Mouse (Mus musculus) telencephalon, adult 2 months (tissue): ENCODE measurements around the gene Ammecr1.

Source experiments
- DNase-seq: peaks from one replicate; pipeline ENCODE4 v3.0.0-alpha.2; 2011; ENCODE audit warnings: low read depth, low spot score

Ammecr1 gene

DNA sequence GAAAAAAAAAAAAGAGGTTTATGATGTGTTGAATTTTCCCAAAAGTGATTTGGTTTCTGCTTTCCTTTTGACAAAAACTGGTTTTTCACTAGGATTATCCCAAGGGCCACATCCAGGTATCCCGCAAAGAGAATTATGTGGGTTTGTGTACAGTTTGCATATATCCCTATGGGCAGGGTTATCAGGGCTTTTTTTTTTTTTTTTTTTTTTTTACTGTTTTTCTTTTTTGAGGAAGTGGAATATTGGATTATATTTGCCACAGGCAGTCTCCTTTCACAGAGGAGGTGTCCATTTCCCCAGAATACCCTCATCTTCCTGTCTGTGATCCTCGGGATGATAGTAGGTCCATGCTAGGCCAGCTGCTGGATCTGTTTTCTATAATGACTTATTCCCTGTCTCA is 137.3 kb downstream of the Ammecr1 start:
- DNase-seq = no peak

DNA sequence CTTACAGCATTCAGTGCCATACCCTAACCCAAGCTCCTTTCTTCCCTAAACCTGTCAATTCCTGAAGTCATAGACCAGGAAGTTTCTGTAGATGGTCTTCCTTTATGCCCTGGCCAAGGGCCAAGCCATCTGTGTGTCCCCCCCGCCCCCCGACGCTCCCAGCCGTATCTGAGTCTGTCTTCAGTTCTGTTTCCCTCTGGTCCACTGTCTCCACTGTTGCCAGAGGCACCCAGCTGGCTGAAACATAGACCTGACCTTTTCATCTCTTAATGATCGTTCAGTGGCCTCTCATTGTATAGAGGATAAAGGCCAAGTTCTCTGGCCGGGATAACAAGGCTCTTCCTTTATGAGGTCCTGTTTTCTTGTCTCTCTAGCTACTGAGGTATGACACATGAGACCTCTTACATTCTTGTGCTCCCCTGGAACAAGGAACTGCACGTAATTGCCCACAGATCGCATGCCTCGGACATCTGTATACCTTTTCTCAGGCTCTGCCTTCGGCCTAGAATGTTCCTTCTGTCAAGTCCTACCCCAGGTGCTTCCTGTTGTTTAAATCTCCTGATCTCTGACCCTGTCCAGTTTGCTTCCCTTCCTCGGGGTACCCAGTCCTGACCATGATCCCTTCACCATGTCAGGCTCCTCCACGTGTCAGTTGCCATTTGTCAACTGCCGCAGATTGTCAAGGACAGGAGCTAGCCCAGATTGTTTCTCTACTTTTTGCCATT is 138.2 kb downstream of the Ammecr1 start:
- DNase-seq = no peak

DNA sequence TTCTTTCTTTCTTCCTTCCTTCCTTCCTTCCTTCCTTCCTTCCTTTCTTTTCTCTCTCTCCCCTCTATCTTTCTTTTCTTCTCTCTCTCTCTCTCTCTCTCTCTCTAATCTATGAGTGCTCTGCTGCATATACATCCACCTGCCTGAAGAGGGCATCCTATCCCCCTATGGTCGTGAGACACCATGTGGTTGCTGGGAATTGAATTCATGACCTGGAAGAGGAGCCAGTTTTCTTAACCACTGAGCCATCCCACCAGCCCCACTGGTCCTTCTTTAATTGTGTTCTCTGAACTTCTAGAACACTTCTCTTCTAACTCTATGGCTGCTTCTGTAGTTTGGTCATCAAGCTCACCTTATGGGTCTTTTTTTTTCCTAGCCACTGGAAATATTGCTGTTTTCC is 138.9 kb downstream of the Ammecr1 start:
- no peak for DNase-seq

DNA sequence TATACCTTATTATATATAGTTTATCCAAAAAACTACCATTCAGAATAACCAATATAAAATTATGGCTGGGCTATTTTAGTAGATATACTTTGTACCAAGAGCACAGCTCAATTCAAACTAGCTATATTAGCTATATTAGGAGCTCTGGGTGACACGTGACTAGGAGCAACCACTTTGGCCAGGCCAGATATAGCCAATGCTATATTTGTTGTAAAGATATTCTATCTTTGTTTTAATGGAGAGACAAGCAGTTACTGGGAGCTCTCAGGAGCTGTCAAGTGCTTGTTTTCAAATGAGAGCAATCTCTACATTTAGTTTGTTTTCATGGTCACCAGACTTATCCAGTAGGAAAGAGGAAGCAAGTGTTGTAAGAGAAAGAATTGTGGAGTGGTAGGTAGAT is 141.2 kb downstream of the Ammecr1 start:
- no peak for DNase-seq

DNA sequence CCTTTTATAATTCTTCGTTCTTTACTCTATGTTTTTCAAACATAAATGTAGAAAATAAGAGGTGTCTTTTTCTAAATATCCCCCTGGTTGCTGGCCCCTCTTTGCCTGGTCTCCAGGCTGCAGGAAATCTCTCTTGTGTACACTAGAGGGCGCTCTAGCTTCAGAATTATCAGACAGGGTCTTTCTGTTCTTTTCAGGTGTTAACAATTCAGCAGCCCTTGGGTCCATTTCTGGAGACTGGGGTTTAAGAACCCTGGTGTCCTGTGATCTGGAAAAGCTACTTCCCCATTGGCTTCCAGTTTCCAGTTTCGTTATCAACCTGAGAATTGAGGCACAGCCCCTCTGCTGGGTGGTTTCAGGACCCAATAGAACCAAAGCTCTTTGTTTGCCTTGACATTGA is 144.7 kb downstream of the Ammecr1 start:
- DNase-seq = no peak

DNA sequence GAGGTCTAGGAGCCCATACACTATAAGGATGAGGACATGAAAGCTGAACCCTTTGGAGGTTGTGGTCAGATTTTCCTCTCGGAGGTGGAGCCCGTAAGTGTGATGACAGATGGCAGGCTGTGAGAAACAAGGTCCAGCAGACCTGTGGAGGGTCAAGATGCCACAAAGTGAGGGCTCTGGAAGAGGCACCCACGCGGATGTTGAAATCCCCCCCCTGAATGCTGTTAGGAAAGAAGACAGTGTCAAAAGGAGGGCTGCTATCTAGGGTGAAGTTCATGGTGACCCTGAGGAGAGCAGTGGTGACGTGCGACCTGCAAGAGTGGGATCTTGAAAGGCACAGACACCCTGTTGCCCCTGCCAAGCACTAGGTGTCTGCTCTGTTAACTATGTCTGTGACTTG is 145.3 kb downstream of the Ammecr1 start:
- DNase-seq = no peak

DNA sequence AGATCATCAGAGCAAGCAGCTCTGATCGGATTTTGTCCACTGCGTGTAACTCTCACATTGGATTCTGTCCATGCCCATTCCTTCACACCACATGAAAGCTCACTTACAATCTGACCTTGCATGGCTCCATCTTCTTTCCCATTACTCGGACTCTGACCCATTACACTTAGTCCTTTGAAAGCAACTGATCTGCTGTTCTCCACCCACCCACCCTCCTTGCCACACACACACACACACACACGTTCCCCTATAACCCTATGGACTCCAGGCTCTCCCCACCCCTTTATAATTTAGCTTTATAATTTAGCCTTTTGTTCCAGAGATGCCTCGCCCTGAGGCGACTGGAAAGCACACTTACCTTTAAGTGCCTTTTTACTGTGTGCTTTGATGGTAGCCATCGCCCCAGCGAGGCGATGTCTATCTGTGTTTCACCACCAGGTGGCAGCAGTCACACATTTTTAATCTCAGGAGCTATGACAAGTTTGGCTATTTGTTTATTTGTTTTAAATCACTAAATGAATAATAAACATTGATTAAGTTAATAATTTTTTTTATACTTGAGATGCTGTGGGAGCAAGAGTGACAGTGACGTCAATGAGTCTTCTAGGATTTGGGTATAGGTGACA is 148.4 kb downstream of the Ammecr1 start:
- DNase-seq = no peak

DNA sequence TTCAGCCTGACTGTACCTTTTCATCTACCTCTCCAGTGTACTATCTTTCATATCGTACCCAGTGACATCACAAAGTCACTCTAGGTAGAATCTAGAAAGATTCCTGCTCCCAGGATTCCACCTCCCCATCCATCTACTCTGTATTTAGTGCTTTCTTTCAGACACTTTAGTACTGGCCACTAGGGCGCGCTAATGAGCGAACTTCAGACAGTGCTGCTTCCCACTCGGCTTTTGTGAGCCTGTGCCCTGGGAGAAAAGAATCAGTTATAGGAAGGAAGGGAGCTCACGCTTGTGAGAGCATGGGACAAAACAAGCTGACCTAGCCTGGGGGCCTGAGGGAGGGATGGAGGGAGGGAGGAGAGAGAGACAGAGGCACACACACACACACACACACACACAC is 153.4 kb downstream of the Ammecr1 start:
- DNase-seq = no peak

DNA sequence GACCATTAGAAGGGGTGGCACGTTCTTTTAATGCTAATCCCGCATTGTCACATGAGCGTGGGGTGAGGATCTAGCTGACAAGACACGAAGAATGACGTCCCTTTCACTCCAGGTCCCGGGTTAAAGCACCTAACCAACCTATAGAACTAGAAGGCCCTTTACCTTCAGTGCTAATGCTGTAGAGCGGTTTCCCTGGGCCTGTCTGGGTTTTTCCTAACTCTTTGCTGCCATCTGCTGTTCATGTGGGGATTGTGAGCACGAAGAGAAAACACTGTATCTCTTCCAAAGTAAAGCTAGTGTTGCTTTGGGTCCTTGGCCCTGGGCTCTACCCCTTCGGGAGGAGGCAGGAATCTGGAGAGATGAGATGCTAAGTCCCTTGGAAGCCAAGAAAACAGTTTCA is 158.1 kb downstream of the Ammecr1 start:
- DNase-seq = no peak

DNA sequence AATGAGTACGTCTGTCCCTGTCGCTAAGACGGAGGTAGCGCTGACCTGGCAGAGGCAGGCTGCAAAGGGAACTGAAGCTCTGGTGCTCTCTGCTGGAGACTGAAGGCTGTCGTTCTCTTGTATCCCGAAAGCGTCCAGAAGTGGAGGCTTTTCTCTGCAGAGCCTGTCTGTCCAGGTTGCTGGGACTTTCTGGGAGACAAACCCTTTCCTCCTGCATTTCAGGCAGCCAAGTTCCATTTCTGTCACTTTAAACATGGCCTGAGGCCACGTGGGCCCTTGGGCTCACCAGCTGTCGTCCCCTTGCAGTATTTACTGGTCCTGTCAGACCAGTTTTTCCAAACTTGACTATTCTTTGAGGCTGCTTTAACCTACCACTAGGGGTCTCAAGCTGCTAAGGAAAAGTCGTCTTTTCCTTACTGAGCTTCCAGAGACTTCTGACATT is 159.9 kb downstream of the Ammecr1 start:
- DNase-seq = no peak

DNA sequence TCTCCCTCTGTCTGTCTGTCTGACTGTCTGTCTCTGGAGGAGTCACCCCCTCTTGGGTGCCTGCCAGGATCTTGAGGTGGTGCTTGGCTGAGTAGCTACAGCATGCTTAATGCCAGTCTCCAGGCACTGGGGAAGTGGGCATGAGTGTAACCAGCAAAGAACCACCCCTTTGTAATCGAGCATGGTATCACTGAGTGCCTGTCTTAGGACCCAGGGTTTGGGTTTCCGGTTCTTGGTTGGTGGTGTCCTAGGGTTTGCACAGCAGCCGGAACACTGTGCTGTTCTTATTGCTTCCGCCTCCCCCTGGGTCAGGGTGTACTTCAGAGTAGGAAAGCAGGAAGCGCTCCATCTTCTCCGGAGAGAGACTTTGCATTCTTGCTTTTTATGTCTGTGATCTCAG is 160.4 kb downstream of the Ammecr1 start:
- no peak for DNase-seq

DNA sequence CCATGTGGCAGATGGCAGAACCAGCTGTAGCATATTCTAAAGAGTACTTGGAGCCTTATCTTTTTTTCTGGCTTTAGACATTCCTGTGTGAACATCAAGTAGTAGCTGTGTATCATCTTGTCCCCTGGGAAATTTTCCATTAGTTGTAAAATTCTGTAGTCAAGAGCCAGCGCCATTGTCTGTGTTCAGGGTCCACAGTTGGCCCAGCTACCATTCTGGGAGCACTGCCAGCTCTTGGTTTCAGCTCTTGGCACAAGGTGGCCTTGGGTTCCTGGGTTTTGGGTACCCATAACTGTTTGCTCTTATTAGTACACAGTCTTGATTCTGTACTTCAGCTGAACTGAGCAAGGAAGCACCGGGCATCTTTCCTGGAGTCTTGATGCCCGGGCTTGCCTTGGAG is 161.9 kb downstream of the Ammecr1 start:
- DNase-seq = no peak
